Mouse (Mus musculus): ENCODE data around the gene Olfr544.

Olfr544 gene

DNA sequence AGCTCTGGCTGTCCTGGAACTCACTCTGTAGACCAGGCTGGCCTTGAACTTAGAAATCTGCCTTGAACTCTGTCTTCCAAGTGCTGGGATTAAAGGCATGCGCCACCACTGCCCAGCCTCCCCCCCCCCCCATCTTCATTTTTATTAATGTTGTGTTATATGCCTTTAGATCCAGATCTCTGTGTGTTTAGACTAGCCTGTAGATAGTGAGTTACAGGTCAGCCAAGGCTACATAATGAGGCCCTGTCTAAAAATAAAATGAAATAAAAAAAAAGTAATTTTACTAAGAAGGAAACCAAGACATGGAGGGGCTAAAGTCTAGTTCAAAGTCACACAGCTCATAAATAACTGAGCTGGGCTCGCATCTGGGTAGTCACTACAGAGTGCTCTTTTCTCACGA lies 9.2 kb downstream of the Olfr544 start:
- ATAC-seq (ENCODE audit: insufficient number of reproducible peaks, low FRiP score, low TSS enrichment): no peak

DNA sequence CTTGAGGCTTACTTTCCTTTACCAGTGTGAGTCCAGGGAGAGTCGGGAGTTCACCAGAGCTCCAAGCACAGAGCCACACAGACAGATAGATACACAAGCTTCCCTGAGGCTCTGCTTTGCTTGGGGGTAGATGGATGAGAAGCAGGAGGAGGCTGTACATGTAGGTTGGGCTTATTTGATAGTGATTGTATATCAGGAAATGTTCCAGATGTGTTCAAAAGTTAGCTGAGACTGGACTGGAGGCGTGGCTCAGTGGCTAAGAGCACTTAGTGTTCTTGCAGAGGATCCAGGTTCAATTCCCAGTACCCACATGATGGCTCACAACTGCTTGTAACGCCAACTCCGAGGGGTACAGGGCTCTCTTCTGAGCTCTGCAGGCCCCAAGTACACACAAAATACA lies 9.7 kb downstream of the Olfr544 start:
- ATAC-seq (ENCODE audit: insufficient number of reproducible peaks, low FRiP score, low TSS enrichment): no peak

DNA sequence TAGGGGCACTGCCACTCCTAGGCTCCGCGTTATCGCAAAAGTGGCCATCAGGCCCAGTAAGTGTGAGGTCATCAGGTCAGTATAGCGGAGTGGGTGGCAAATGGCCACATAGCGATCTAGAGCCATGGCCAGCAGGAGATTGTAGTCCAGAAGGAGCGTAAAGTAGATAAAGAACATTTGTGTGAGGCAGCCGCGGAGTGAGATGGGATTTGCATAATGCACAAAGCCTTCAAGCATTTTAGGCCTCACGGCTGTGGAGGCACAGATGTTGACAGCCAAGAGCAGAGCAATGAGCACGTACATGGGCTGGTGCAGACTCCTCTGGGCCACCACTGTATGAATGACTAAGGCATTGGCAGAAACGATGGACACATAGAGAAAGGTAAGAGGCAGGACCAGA lies 10.7 kb downstream of the Olfr544 start:
- no peak for ATAC-seq (ENCODE audit: insufficient number of reproducible peaks, low FRiP score, low TSS enrichment)

DNA sequence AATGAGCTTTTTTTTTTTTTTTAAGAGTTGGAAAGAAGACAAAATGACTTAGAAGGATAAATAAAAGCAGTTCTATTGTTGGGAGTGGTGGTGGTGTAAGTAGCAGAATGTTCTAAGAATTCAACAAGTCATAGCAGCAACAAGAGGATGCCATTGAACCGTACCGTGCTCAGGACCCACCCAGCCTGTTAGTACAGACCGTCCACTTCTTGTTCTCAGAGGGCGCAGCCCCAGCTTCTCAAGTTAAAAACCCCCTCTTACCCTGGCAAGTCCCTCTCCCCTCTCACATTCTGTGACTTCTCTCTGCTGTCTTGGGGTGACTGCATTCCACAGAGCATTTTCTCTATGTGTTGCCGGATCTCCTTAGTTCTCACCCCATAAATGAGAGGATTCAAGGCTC lies 11.5 kb downstream of the Olfr544 start:
- ATAC-seq (ENCODE audit: insufficient number of reproducible peaks, low FRiP score, low TSS enrichment): no peak

DNA sequence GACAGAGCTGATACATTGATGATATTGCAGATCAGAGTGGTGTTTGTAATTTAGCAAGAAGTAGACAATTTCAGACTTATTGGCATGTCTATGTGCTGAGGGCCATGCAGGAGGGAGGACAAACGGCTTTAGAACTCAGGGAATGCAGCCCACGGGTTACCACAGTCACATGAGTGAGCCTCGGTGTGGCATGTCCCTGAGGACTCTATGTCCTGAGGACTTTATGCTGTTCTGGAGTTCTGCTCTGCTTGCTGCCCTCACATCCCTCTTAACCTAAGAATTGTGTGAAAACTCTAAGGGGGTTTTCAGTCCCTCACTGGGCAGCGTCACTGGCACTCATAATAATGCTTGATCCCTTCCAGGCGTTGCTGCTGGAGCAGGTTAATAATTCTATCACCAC lies 15.4 kb downstream of the Olfr544 start:
- no peak for ATAC-seq (ENCODE audit: insufficient number of reproducible peaks, low FRiP score, low TSS enrichment)

DNA sequence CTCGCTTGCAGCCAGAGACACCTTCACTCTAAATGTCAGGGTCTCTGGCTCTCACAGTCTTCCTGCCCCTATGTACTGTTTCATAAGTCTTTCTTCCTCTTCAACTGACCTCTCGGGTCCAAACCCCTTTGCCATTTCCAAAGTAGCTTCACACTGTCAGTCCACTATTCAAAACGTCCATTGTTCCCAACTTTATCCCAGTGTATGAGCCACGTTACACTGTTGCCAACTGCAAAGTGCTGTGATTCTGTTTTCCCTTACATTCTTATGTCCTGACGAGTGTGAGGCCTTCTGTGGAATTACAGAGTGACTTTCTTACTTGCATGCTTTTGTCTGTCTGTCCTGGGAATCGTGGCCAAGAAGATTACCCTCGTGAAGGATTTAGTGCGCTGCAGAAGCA lies 20.5 kb downstream of the Olfr544 start:
- no peak for ATAC-seq (ENCODE audit: insufficient number of reproducible peaks, low FRiP score, low TSS enrichment)

DNA sequence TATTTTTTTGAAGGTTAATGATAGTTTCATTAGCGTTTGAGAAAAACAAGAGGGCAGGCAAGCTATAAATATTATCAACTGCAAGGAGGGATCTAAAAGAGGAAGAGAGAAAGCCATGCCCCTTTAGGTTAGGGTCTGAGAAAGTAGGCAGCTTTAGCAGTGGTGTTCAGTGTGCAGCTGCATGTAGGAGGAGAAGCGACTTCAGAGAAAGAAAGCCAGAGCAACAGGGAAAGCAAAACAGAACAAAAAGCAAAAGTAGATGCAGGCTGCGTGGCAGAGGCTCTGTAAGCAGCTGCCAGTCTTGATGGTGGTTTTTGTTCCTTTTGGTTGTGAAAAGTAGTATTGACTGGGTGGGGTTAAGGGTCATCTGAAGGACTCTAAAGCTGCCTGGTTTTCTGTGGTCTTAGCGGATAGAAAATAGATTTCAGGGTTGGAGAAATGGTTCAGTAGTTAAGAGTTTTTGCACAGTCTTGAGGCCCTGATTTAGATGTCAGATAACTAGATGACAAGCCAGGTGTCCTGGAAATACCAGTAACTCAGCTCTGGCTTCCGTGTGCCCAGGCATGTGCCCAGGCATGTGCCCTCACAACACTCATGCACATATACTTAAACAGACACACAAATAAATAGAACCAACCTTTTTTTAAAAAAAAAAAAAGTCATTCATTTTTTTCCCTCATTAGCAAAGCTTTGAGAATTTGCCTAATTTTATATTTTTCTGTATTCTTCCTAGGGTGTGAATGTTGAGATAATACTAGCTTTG lies 29.3 kb downstream of the Olfr544 start:
- no peak for ATAC-seq (ENCODE audit: insufficient number of reproducible peaks, low FRiP score, low TSS enrichment)

DNA sequence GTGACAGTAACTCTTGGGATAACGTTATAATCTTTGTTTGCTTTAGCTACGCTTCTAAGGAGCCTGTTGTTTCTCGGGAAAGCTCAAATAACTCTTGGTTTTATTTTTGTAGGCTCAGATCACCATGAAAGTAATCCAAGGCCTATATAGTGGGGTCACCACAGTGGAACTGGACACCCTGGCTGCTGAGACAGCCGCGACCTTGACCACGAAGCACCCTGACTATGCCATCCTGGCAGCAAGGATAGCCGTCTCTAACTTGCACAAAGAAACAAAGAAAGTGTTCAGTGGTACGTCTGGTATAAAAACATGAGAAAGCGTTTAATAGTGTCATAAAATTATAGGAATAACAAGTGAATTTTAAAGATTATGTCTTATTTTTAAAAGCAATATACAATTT lies 41.7 kb downstream of the Olfr544 start:
- no peak for ATAC-seq (ENCODE audit: insufficient number of reproducible peaks, low FRiP score, low TSS enrichment)

DNA sequence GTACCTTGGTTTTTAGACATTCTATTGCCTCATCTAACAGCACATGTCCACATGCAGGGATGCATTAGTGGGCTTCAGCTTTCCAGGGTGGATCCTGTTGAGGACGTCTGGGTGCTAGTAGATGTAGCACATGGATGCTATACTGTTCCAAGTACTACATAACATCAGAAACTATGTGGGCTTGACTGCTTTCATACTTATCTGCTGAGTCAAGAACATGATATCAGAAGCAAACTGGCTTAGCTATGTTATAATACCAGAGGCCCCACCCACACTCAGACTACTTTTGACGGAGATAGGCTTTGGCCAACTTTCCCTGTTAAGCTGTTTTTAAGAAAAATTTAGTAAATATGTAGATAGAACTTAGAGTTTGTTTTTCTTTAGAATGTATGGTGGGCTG lies 43.8 kb downstream of the Olfr544 start:
- ATAC-seq (ENCODE audit: insufficient number of reproducible peaks, low FRiP score, low TSS enrichment): no peak

DNA sequence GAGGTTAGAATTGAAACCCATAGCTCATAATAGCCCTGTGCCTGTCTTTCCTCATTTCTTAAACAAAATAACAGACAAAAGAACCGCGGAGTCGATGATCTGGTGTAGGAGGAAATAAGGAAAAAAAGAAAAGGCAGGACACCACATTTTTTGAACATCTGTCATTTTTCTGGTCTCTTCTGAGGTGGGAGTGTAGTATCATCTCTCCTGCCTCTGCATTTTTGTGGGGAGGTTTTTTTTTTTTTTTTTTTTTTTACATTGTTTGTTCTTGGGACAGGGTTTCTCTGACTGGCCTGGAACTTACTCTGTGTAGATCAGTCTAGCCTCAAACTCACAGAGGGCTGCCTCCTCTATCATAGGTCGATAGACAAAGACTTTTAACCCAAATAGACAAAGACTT lies 45.7 kb downstream of the Olfr544 start:
- no peak for ATAC-seq (ENCODE audit: insufficient number of reproducible peaks, low FRiP score, low TSS enrichment)

DNA sequence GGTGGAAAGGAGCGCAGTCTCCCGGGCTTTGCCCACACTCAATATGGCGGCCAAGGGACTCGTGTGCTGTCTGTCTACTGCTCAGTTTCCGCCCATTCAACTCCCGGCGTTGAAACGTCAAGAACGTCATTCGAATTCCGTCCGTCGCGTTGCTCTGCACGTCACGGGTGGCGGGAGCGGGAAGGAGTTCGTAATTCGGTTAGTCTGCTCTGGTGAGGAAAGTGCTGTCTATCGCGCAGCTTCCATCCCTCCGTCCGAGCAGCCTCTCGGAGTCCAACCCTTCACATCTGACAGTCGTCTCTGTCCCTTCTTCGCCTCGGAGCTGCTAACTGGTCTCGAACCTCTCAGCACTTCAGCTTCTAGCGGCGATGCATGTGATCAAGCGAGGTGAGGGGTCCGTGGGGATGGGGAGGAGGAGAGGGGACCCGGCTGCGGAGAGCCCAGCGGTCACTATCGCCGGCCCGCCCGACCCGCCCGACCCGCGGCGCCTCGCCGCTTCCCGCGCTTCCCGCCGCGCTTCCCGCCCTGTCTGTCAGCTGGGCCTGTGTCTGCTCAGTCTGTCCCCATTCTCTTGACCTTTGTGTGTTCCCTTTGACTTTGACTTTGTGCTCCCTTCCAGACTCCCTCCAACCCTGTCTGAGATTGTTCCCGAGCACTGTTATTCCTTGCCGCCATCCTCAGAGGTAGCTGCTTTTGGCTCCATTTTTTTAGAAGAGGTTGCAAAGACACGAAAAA lies 46.3 kb downstream of the Olfr544 start, which contains the start of gene Rrm1:
Rrm1 (plus strand) TSS at position 39 of the 735 bp plus-strand sequence.
- peak; percentile 99 for ATAC-seq (ENCODE audit: insufficient number of reproducible peaks, low FRiP score, low TSS enrichment)

DNA sequence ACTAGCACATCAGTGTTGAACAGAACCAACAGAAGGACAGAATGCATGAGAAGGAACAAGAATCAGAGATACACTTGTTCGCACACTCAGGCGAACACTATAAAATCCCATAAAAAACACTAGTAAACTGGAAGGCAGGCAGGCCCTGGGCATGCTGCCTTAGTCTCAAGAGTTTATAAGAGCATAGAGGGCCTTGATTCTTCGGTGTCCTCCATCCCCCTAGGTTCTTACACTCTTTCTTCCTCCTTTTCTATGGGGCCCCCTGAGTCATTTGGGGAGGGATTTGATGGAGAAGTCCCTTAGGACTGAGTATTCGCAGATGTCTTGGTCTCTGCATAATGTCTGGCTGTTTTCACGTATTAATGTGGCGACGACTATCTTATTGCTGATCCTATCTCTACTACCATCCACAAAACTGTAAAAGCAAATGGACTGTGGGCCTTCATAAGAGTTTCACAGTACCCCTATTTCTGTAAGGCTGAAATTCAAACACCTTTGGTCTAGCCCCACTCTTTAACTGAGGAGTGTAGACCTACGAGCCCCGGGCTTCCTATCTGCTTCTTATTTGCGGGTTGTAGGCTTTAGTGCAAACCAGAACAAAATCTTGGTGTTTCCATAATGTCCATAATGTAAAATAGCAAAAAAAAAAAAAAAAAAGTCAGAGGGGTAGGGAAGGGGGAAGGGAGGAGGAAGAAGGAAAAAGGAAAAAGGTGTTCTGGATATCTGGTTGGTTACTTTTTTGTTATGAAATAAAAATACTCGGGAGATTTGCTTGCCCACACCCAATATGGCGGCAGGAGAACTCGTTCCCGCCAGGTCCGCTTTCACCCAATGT lies 47.1 kb downstream of the Olfr544 start:
- ATAC-seq (ENCODE audit: insufficient number of reproducible peaks, low FRiP score, low TSS enrichment): no peak

DNA sequence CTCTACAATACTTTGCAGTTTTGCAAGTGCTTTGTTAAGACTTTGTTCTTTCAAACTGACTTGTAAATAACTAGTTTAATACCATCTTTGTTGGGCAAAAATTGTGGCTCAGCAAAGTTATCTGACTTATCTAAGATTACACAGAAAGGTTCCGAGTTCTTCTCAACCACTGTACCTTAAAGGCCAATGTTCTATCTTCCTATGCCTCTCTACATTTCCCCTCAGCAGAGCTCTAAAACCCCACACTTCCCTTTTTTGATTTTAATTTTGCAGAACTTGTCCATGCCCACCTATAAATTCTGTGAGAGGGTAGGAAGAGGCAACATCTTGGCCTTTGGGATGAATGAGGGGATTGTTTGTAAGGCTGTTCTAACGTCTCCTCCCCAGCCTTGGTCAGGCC lies 53.8 kb downstream of the Olfr544 start:
- no peak for ATAC-seq (ENCODE audit: insufficient number of reproducible peaks, low FRiP score, low TSS enrichment)

Measured in cerebellum, adult (tissue).